Mouse (Mus musculus) myocyte (in vitro differentiated cells): ENCODE measurements around the gene Gapdh. TPM values are rescaled to one million over a fixed set of nuclear protein-coding genes. Genes with fewer than 3 reads are reported as not detected.

Experiments
- H3K27me3 ChIP-seq: one replicate; pipeline ENCODE4 v1.6.1; 2011; ENCODE audit not compliant: control insufficient read depth, insufficient read depth, insufficient read length
- H3K36me3 ChIP-seq: one replicate; pipeline ENCODE4 v1.6.1; 2011; ENCODE audit not compliant: control insufficient read depth, insufficient read depth
- H3K4me2 ChIP-seq: one replicate; pipeline ENCODE4 v1.6.1; 2011; ENCODE audit warnings: low read depth, control low read depth
- H3K4me3 ChIP-seq: one replicate; pipeline ENCODE4 v1.5.1; 2011; ENCODE audit warnings: mild to moderate bottlenecking, control low read depth, moderate library complexity
- H3K79me2 ChIP-seq: one replicate; pipeline ENCODE4 v1.6.1; 2011; ENCODE audit not compliant: control insufficient read depth, insufficient read depth
- H3ac ChIP-seq: one replicate; pipeline ENCODE4 v1.6.1; 2011; ENCODE audit not compliant: control insufficient read depth, insufficient read length
- CEBPB ChIP-seq: IDR thresholded peaks from 2 replicates; pipeline ENCODE4 v1.6.1; 2011; ENCODE audit warnings: mild to moderate bottlenecking, moderate library complexity; ENCODE audit not compliant: poor library complexity, insufficient read depth, severe bottlenecking
- E2F4 ChIP-seq: IDR thresholded peaks from one replicate; pipeline ENCODE4 v1.6.1; 2011; ENCODE audit warnings: mild to moderate bottlenecking, control low read depth, moderate library complexity; ENCODE audit not compliant: insufficient read depth
- MAX ChIP-seq: IDR thresholded peaks from one replicate; pipeline ENCODE4 v1.6.1; 2011; ENCODE audit warnings: low read depth, mild to moderate bottlenecking, control low read depth
- MYOD1 ChIP-seq, 3 experiments: IDR thresholded peaks; one replicate each; pipeline ENCODE4 v1.6.1; 2011; ENCODE audit warnings: control low read depth in 2 of 3, low read depth in 2 of 3, mild to moderate bottlenecking in 2 of 3, moderate library complexity in 1 of 3; ENCODE audit not compliant: insufficient read length in 2 of 3, control insufficient read depth in 1 of 3
- MYOG ChIP-seq, 3 experiments: IDR thresholded peaks; one replicate each; pipeline ENCODE4 v1.6.1; 2011; ENCODE audit warnings: control low read depth in 2 of 3, low read depth in 2 of 3, mild to moderate bottlenecking in 2 of 3; ENCODE audit not compliant: insufficient read length in 2 of 3, control insufficient read depth in 1 of 3, insufficient read depth in 1 of 3
- POLR2A ChIP-seq: IDR thresholded peaks from one replicate; pipeline ENCODE4 v1.6.1; 2011; ENCODE audit warnings: low read depth, mild to moderate bottlenecking, control low read depth, moderate library complexity; ENCODE audit not compliant: insufficient read length
- POLR2AphosphoS2 ChIP-seq: IDR thresholded peaks from one replicate; pipeline ENCODE4 v1.6.1; 2011; ENCODE audit warnings: low read depth, control low read depth; ENCODE audit not compliant: insufficient read length
- REST ChIP-seq: IDR thresholded peaks from one replicate; pipeline ENCODE4 v1.6.1; 2011; ENCODE audit warnings: mild to moderate bottlenecking, control low read depth, moderate library complexity; ENCODE audit not compliant: insufficient read depth, insufficient read length
- SRF ChIP-seq: IDR thresholded peaks from one replicate; pipeline ENCODE4 v1.6.1; 2011; ENCODE audit warnings: low read depth; ENCODE audit not compliant: control insufficient read depth, insufficient read length
- TCF12 ChIP-seq: IDR thresholded peaks from one replicate; pipeline ENCODE4 v1.6.1; 2011; ENCODE audit warnings: mild to moderate bottlenecking, control low read depth; ENCODE audit not compliant: poor library complexity, insufficient read depth, severe bottlenecking
- TCF3 ChIP-seq: IDR thresholded peaks from one replicate; pipeline ENCODE4 v1.6.1; 2011; ENCODE audit warnings: low read depth, control low read depth; ENCODE audit not compliant: insufficient read length
- USF1 ChIP-seq: IDR thresholded peaks from one replicate; pipeline ENCODE4 v1.6.1; 2011; ENCODE audit warnings: low read depth, mild to moderate bottlenecking, control low read depth, moderate library complexity
- polyA plus RNA-seq: library from polyadenylated mRNA; unstranded; fragments of >200 nt; fragmentation: generic; extraction: Trizol; gene quantifications from one replicate; pipeline ENCODE4 v1.2.1, GENCODE M21; 2012; ENCODE audit warnings: missing spikeins

Gapdh gene
- polyA plus RNA-seq, 1 experiment = 9,871 TPM

- H3K27me3 ChIP-seq = no peaks in the 10 kb centered on the region
- H3K4me3 ChIP-seq = peak within 1 kb of the TSS; percentile 98
- peaks cover 19% of the 10 kb centered on the region for H3K79me2 ChIP-seq
- H3K4me2 ChIP-seq = peak within 1 kb of the TSS; percentile 70
- peaks cover 12% of the 10 kb centered on the region for H3K36me3 ChIP-seq
- no peak for TF ChIP-seq REST
- TF ChIP-seq USF1 = no peak
- no peak for TF ChIP-seq TCF3
- TF ChIP-seq MAX = no peak
- TF ChIP-seq CEBPB = no peak
- TF ChIP-seq MYOD1 (IDR thresholded peaks at IDR 0.05; ENCODE audit: control insufficient read depth in 1 of 3, insufficient read length in 2 of 3, low read depth in 2 of 3) = no peak
- TF ChIP-seq TCF12 = no peak
- no peak for TF ChIP-seq MYOG (IDR thresholded peaks at IDR 0.05; ENCODE audit: control insufficient read depth in 1 of 3, insufficient read depth in 1 of 3, insufficient read length in 2 of 3, low read depth in 2 of 3)
- peak; percentile 24 for TF ChIP-seq SRF
- peak; percentile 80 for TF ChIP-seq POLR2A
- TF ChIP-seq POLR2AphosphoS2 = peak; percentile 66
- no peak for TF ChIP-seq E2F4
- peak within 1 kb of the TSS; percentile 60 for H3ac ChIP-seq
Observed at GRCm38 (mm10) chr6:125145001-125145400, 21.3 kb downstream of the Gapdh start, which contains the start of gene Iffo1. TSS of gene Iffo1 (plus strand) at chr6:125145241.

GRCm38 (mm10) chr6:125143904-125144303 is 22.4 kb downstream of the Gapdh start:
- Histone ChIP-seq H3K27me3 (no peaks in the 10 kb centered on the region), H3K79me2 (peaks cover 16% of the 10 kb centered on the region), H3K36me3 (peaks cover 12% of the 10 kb centered on the region), H3ac (no peak overlapping the region), H3K4me3 (no peak overlapping the region), H3K4me2 (no peak overlapping the region)
- TF ChIP-seq TCF12 (no peak), POLR2AphosphoS2 (no peak), MAX (no peak), CEBPB (no peak), USF1 (no peak), MYOD1 (IDR thresholded peaks at IDR 0.05; ENCODE audit: control insufficient read depth in 1 of 3, insufficient read length in 2 of 3, low read depth in 2 of 3) (no peak), POLR2A (no peak), TCF3 (no peak), SRF (no peak), MYOG (IDR thresholded peaks at IDR 0.05; ENCODE audit: control insufficient read depth in 1 of 3, insufficient read depth in 1 of 3, insufficient read length in 2 of 3, low read depth in 2 of 3) (no peak), E2F4 (no peak), REST (no peak)

DNA sequence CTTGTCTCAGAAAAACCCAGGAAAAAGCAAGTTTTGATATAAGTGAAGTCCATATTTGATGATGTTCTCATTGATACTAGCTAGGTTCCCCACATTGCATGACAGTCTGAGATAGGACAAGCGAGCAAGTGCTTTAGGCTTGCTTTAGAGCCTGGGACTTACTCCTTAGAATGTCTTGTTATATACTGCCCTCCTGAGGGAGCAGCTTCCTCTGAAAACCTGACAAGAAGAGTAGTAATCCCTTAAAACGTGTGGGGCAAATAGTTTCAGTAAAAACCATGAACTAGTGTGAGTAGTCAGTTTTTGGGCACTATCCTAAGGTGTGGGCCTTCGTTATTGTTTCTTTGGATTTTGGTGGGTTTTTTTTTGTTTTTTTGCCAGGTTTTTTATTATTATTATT is 23.1 kb downstream of the Gapdh start:
- H3K4me2 ChIP-seq = no peak overlapping the region
- H3ac ChIP-seq = no peak overlapping the region
- H3K36me3 ChIP-seq = peaks cover 12% of the 10 kb centered on the region
- H3K79me2 ChIP-seq = peaks cover 16% of the 10 kb centered on the region
- no peak overlapping the region for H3K4me3 ChIP-seq
- no peaks in the 10 kb centered on the region for H3K27me3 ChIP-seq
- TF ChIP-seq SRF (no peak), E2F4 (no peak), TCF3 (no peak), TCF12 (no peak), CEBPB (no peak), USF1 (no peak)

- Histone ChIP-seq H3K4me3 (no peak overlapping the region), H3K27me3 (no peaks in the 10 kb centered on the region), H3ac (no peak overlapping the region), H3K79me2 (peaks cover 16% of the 10 kb centered on the region), H3K4me2 (no peak overlapping the region), H3K36me3 (peaks cover 12% of the 10 kb centered on the region)
- TF ChIP-seq REST (no peak), CEBPB (no peak), POLR2A (no peak), E2F4 (no peak), USF1 (no peak)
Observed at GRCm38 (mm10) chr6:125142436-125142835, 23.8 kb downstream of the Gapdh start.

DNA sequence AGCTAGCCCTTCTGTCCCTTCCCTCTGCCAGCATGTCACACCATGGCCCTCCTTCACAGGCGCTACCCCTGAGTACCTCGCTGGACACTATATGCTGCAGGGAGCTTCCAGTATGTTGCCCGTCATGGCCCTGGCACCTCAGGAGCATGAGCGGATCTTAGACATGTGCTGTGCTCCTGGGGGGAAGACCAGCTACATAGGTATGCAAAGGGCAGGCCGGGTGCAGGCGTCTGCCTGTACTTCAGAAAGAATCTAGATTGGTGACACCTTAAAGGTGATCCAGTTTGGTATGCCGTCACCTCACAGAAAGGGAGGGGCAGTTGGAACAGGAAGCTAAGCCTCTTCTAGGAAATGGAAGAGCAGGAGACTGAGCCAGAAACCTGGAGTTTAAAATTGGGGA is 26.5 kb downstream of the Gapdh start:
- TF ChIP-seq POLR2A = no peak
- TF ChIP-seq TCF12 = no peak
- no peak for TF ChIP-seq MAX
- no peak for TF ChIP-seq CEBPB
- no peak for TF ChIP-seq MYOG (IDR thresholded peaks at IDR 0.05; ENCODE audit: control insufficient read depth in 1 of 3, insufficient read depth in 1 of 3, insufficient read length in 2 of 3, low read depth in 2 of 3)
- no peak for TF ChIP-seq SRF
- TF ChIP-seq REST = no peak
- TF ChIP-seq TCF3 = no peak
- TF ChIP-seq E2F4 = no peak
- no peak for TF ChIP-seq POLR2AphosphoS2
- no peaks in the 10 kb centered on the region for H3K27me3 ChIP-seq
- H3K36me3 ChIP-seq = peaks cover 35% of the 10 kb centered on the region
- peaks cover 15% of the 10 kb centered on the region for H3K79me2 ChIP-seq
- no peak overlapping the region for H3K4me2 ChIP-seq
- no peak overlapping the region for H3K4me3 ChIP-seq
- H3ac ChIP-seq = no peak overlapping the region
